Mouse (Mus musculus) small intestine, adult 2 months (tissue): ENCODE data around the gene Sox15.

ENCODE experiments used
- CTCF ChIP-seq: fragments of 200-500 bp; IDR thresholded peaks from 2 replicates; pipeline ENCODE4 v1.5.1; 2012; ENCODE audit warnings: low read depth, mild to moderate bottlenecking, control low read depth, inconsistent platforms, low read length, moderate library complexity, mixed read lengths; ENCODE audit not compliant: insufficient replicate concordance, insufficient read length; ENCODE audit errors: extremely low read depth
- POLR2A ChIP-seq: fragments of 200-500 bp; IDR thresholded peaks from 2 replicates; pipeline ENCODE4 v1.6.1; 2012; ENCODE audit warnings: low read depth, mild to moderate bottlenecking, control low read depth, inconsistent platforms, low read length, moderate library complexity

DNA sequence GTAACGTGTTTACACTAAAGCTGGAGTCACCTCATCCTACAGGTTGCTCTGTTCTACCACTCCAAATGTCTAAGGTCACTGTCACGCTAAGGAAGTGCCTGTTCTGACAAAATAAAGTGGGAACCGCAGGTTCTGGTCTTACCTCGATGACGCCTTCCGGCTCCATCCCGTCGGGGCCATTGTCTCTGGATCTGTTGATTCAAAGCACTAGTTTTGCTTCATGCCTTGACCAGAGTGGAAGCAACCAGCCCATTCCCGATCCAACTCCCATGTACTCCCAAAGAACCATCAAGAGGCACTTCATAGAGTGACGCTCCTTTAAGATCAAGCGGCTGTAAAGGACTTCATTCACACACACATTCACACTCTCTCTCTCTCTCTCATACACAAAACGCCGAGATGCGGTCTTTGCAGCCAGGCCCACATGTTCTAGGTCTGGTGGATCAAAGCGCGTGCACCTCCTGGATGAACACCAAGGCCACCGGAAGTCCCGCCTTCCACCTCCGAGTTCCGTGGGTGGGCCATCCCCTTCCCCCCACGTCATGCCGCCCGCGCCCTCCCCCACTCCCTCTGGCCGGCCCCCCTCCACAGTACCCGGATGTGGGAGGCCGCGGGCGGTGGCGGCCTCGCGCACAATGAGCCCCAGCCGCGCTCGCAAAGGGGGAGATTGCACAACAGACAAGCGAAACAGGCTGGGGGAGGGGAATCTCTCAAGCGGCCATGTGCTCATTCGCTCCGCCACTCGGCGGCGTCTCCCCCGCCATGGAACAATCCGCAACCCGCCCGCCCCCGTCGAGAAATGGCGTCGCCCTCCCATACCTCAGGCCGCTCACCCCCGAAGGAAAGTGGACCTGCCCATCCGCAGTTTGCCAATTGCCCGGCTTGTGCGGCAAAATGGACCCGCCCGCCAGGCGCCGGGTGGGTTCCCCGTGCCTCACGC lies 15.9 kb downstream of the Sox15 start:
- TF ChIP-seq POLR2A (peak; percentile 68; the same call in 1 of the 2 replicates), CTCF (no peak)
